Mouse (Mus musculus): ENCODE data around the gene Sv2c.

DNA sequence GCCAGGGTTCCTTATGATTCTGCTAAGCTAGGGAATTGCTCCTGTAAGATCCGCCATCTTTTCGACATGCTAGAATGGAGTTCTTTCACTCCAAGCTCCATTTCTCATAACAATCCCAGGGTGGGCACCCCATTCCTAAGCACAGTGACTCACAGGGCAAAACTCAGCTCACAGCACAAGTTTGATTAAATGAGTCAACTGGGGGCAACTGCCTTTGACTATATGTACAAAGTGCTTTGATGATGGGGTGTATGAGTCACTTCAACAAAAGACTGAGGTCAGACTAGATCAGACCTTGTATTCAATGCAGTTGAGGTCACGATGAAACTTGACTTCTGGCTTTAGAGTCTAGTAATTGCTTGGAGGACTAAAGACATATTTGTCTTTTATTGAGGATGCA is 116.9 kb downstream of the Sv2c start:
- TF ChIP-seq CTCF (IDR thresholded peaks at IDR 0.05; ENCODE audit: extremely low read depth, insufficient read depth, low read length): no peak
- TF ChIP-seq POLR2A (IDR thresholded peaks at IDR 0.05; ENCODE audit: extremely low read depth, insufficient read depth, low read length): no peak

Measured in cortical plate, adult 2 months (tissue).